Mouse (Mus musculus): ENCODE results near the gene Ppil4. TPM values are rescaled to one million over a fixed set of nuclear protein-coding genes. Genes with fewer than 3 reads are reported as not detected.

Gene Ppil4
- polyA plus RNA-seq, 1 experiment from 2014 or later, result 51.2 TPM

DNA sequence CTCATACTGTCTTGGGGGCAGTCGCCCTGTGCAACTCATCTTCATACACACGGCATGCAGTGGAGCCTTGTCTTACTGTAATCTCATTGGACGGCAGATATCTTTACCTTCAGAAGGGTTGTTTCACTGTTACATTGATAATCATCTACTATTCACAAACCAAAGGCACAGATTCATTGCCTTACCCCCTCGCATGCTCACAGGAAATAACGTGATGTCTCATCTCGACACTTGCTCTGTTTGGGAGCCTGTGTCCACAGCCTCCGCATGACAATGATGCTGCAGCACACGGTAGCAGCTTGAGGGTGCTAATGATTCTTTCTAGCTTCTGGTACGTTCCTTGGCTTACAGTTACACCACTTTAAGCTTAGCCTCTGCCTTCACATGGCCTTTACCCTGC is 33.4 kb downstream of the Ppil4 start:
- no peaks in the 10 kb centered on the region for H3K9me3 ChIP-seq
- H3K27ac ChIP-seq, result no peak overlapping the region
- H3K4me2 ChIP-seq (replicated peaks), result no peak overlapping the region
- no peak overlapping the region for H3K4me3 ChIP-seq (replicated peaks)
- WGBS, result 94% methylated on average over 9 of the region's 9 CpGs
- no peaks in the 10 kb centered on the region for H3K27me3 ChIP-seq
- ATAC-seq, result no peak
- no peak overlapping the region for H3K9ac ChIP-seq (replicated peaks)
- peaks cover 31% of the 10 kb centered on the region for H3K36me3 ChIP-seq
- no peaks in the 10 kb centered on the region for H3K4me1 ChIP-seq (replicated peaks)

DNA sequence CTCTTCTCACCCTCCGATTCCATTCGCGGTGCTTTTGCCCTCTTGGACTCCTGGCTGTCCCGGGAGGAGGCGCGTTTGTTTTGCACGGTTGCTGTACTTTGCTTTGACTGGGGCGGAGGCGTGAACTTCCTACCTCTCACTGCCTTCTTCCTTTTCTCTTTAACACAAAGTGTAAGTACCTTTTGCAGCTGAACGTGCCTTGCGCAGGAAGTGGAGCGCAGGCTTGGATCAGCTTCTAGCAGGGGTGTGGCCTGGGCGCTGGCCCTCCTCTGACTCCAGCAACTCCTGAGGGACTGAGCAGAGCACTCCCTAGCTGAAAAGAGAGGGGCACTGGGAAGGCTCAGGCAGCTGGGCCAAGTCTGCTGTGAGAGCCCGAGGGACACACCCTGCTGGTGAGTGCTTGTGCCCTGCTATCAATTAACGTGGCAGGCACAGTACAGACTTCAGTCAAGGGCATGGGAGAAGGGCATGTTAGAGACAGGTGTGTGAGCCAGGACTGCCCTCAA is 39.5 kb downstream of the Ppil4 start, which contains the start of gene Zc3h12d:
Gene Zc3h12d (plus strand): TSS at position 300 of the 506 bp plus-strand sequence.
- peak within 1 kb of the TSS; percentile 30 for H3K4me2 ChIP-seq (replicated peaks)
- 3% methylated on average over 15 of the region's 15 CpGs for WGBS
- no peaks in the 10 kb centered on the region for H3K9me3 ChIP-seq
- no peak within 1 kb of the TSS for H3K27ac ChIP-seq
- no peaks in the 10 kb centered on the region for H3K36me3 ChIP-seq
- H3K27me3 ChIP-seq, result no peaks in the 10 kb centered on the region
- no peak within 1 kb of the TSS for H3K4me3 ChIP-seq (replicated peaks)
- H3K9ac ChIP-seq (replicated peaks), result no peak within 1 kb of the TSS
- H3K4me1 ChIP-seq (replicated peaks), result 0 out of 2 replicates have a peak, but pooled peaks cover 7% of the 10 kb centered on the region
- ATAC-seq, result peak; percentile 45; the same call in 1 of the 2 replicates

DNA sequence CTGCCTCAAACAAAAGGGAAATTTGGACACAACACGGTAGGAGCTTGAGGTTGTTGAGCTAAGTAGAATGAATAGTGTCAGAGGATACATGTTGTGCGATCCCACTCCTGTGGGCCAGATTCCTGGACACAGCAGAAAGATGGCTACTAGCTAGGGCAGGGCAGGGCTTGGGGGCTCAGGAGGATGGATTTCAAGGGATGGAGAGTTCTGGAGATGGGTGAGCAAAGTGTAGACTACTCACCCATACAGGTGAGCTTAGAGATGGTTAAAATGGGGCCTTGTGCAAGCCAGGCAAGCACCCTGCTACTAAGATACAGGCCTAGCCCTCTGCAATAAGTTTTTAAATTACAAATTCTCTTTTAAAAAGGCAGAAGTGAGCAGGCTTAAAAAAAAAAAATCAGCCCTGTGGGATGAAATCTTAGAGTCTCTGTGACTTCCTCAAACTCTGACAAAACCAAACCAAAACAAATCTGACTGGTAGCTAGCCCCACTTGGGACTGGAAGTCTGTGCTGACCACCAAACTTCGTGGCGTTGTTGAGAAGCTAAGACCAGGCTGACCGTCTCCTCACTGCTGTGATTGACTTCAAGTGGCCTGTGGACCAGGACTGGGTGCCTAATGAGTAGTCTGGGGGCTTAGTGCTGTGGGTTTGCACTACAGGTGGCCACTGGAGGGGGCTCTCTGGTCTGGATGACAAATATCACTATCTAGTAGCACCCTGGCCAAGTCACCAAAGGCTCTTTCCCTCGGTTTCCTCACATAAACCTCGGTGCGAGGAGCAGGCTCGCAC is 40.9 kb downstream of the Ppil4 start:
- WGBS, result 84% methylated on average over 9 of the region's 9 CpGs
- no peak overlapping the region for H3K4me2 ChIP-seq (replicated peaks)
- H3K36me3 ChIP-seq, result no peaks in the 10 kb centered on the region
- H3K27ac ChIP-seq, result no peak overlapping the region
- no peaks in the 10 kb centered on the region for H3K27me3 ChIP-seq
- H3K9me3 ChIP-seq, result no peaks in the 10 kb centered on the region
- H3K9ac ChIP-seq (replicated peaks), result no peak overlapping the region
- no peak for ATAC-seq
- 0 out of 2 replicates have a peak, but pooled peaks cover 7% of the 10 kb centered on the region for H3K4me1 ChIP-seq (replicated peaks)
- H3K4me3 ChIP-seq (replicated peaks), result no peak overlapping the region

DNA sequence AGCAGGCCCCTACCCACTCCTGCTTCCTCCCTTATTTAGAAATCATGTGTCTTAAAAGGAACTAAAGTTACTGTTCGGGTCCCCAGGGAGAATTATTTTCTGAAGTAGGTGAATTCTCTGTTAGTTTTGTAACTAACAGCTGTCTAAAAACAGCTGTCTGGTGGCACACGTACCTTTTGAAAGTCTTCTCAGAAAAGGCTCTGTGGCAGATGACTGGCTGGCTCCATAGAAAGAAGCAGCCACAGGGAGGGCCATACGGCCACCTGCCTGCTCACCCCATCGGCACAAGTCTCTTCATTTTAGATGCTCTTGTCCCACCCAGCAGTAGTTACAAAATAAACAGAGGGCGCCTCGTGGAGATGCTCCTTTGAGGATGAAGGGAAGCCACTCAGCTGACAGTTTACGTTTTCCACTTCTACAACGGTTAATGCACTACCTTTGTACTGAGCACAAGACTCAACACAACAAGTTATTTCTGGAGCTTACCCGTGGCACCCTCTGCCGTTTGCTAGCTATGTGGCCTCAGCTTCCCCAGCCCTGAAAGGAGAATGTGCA is 42.1 kb downstream of the Ppil4 start:
- H3K9ac ChIP-seq (replicated peaks), result no peak overlapping the region
- WGBS, result 80% methylated on average over 10 of the region's 10 CpGs
- H3K27ac ChIP-seq, result no peak overlapping the region
- H3K4me3 ChIP-seq (replicated peaks), result no peak overlapping the region
- no peaks in the 10 kb centered on the region for H3K27me3 ChIP-seq
- no peaks in the 10 kb centered on the region for H3K36me3 ChIP-seq
- H3K4me1 ChIP-seq (replicated peaks), result 0 out of 2 replicates have a peak, but pooled peaks cover 7% of the 10 kb centered on the region
- H3K9me3 ChIP-seq, result no peaks in the 10 kb centered on the region
- no peak for ATAC-seq
- H3K4me2 ChIP-seq (replicated peaks), result no peak overlapping the region

DNA sequence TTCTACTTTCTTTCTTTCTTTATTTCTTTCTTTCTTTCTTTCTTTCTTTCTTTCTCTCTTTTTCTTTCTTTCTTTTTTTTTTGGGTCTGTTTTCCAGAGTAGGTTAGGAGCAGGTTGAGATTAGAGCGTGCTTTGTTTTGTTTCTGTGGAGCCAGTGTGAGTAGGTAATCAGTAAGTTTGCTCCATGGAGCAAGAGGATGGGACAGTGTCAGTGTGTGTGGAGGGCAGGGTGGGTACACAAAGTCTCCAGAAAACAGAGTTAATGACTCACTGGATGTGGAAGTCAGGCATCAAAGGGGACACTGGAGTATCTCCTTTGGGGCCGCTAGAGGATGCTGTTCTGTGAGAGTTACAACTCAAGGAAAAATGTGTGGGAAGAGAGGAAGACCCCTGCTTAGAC is 44.2 kb downstream of the Ppil4 start:
- 0 out of 2 replicates have a peak, but pooled peaks cover 5% of the 10 kb centered on the region for H3K4me1 ChIP-seq (replicated peaks)
- no peaks in the 10 kb centered on the region for H3K36me3 ChIP-seq
- no peak overlapping the region for H3K4me2 ChIP-seq (replicated peaks)
- no peaks in the 10 kb centered on the region for H3K9me3 ChIP-seq
- H3K9ac ChIP-seq (replicated peaks), result no peak overlapping the region
- no peak for ATAC-seq
- 80% methylated on average over 2 of the region's 2 CpGs for WGBS
- no peak overlapping the region for H3K27ac ChIP-seq
- no peak overlapping the region for H3K4me3 ChIP-seq (replicated peaks)
- H3K27me3 ChIP-seq, result no peaks in the 10 kb centered on the region

DNA sequence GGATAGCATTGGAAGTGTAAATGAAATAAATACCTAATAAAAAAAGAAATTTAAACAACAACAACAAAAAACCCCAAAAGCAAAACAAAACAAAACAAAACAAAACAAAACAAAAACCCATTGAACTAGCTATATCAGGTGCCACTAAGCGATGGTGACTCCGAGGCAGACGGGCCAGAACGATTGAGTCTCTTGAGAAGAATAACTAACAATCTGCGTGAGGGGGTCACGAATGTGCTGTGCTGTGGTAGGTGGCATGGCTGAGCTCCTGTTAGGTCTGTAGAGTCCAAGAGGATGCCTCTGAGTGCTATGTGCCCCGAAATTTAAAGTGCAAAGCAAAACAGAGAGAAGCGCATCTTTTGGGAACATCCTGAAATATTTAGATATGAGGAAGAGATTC is 44.8 kb downstream of the Ppil4 start:
- H3K27ac ChIP-seq, result no peak overlapping the region
- no peaks in the 10 kb centered on the region for H3K36me3 ChIP-seq
- no peak overlapping the region for H3K9ac ChIP-seq (replicated peaks)
- H3K4me3 ChIP-seq (replicated peaks), result no peak overlapping the region
- H3K27me3 ChIP-seq, result no peaks in the 10 kb centered on the region
- no peak overlapping the region for H3K4me2 ChIP-seq (replicated peaks)
- no peaks in the 10 kb centered on the region for H3K9me3 ChIP-seq
- H3K4me1 ChIP-seq (replicated peaks), result no peaks in the 10 kb centered on the region
- WGBS, result 93% methylated on average over 8 of the region's 8 CpGs
- no peak for ATAC-seq

DNA sequence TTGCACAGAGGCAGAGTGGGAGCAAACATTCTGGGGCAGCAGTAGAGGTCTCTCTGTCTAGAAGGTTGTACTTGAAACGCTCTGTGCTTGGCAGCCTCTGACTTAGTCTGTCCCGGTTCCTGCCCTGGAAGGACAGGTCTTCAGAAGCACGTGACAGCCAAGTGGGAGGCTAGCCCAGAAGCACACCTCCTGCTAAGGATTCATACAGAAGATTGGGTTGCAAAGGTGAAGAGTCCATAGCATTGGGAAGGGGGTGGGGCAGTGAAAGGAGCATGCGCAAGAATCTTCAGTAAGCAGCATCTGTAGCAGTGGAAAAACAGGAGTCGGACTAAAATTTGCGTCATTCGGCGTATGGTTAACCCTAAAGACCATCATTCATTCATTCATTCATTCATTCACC is 45.3 kb downstream of the Ppil4 start:
- Histone ChIP-seq H3K27me3 (no peaks in the 10 kb centered on the region), H3K9me3 (no peaks in the 10 kb centered on the region), H3K4me2 (replicated peaks) (no peak overlapping the region), H3K9ac (replicated peaks) (no peak overlapping the region), H3K4me1 (replicated peaks) (no peaks in the 10 kb centered on the region), H3K36me3 (no peaks in the 10 kb centered on the region), H3K4me3 (replicated peaks) (no peak overlapping the region), H3K27ac (no peak overlapping the region)
- ATAC-seq, result no peak
- 92% methylated on average over 8 of the region's 8 CpGs for WGBS

DNA sequence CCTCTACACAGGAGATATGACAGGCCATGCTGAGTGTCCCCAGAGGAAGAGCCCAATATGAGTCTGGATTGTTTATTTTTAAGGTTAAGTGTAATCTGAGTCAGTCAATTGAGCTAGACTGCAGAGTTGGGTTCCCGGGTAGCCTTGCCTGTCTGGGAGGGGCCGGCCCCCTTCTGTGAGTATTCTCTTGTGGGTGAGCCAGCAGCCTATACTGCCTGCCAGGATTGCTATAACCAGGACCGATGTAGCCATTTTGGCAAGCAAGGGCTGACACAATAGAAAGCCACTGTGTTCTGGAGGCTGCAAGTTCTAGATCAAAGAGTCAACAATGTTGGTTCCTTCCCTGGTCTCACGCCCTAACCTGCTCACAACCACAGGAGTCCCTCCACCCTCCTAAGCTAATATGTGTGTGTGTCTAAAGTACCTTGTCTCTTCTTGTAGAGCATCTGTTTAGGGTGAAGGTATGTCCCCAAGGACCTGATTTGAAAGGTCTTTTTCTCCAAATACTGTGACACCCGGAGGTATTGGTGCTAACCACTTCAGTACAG is 46.3 kb downstream of the Ppil4 start:
- H3K36me3 ChIP-seq, result no peaks in the 10 kb centered on the region
- H3K27ac ChIP-seq, result no peak overlapping the region
- H3K4me3 ChIP-seq (replicated peaks), result no peak overlapping the region
- no peaks in the 10 kb centered on the region for H3K4me1 ChIP-seq (replicated peaks)
- H3K9ac ChIP-seq (replicated peaks), result no peak overlapping the region
- H3K27me3 ChIP-seq, result no peaks in the 10 kb centered on the region
- no peak for ATAC-seq
- no peaks in the 10 kb centered on the region for H3K9me3 ChIP-seq
- 94% methylated on average over 5 of the region's 5 CpGs for WGBS
- no peak overlapping the region for H3K4me2 ChIP-seq (replicated peaks)

DNA sequence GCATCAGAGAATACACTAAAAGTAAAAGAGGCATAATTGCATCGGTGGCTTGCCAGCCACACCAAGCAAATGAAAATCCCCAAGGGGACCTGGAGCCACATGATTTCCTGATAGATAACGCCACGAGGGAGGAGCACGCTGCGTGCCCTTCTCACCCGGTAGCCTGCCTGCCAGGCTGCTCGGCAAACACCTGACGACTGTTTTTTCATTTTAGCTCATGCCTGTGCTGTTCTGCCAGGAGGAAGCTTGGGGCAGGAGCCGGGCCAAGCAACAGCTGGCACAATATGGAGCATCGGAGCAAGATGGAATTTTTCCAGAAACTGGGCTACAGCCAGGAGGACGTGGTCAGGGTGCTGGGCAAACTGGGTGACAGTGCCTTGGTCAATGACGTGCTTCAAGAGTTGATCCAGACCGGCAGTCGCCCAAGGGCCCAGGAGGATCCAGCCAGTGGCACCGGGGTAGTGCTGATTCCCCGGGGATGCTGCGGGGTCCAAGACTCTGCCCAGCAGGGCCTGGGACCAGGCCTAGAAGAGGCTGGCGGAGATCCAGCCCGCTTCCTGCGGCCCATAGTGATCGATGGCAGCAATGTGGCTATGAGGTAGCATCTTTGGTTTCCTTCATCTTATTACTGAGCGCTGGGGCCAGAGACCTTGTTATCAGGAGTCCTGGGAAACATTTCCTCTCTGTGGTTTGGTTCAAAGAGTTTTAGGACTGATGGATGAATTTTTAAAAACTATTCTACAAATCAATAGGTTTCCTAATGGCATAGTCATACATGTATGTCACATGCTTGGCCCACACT is 47.1 kb downstream of the Ppil4 start:
- H3K9me3 ChIP-seq, result no peaks in the 10 kb centered on the region
- H3K36me3 ChIP-seq, result no peaks in the 10 kb centered on the region
- H3K27me3 ChIP-seq, result no peaks in the 10 kb centered on the region
- no peak overlapping the region for H3K9ac ChIP-seq (replicated peaks)
- ATAC-seq, result no peak
- WGBS, result 91% methylated on average over 22 of the region's 22 CpGs
- no peaks in the 10 kb centered on the region for H3K4me1 ChIP-seq (replicated peaks)
- H3K4me2 ChIP-seq (replicated peaks), result no peak overlapping the region
- H3K27ac ChIP-seq, result no peak overlapping the region
- no peak overlapping the region for H3K4me3 ChIP-seq (replicated peaks)

DNA sequence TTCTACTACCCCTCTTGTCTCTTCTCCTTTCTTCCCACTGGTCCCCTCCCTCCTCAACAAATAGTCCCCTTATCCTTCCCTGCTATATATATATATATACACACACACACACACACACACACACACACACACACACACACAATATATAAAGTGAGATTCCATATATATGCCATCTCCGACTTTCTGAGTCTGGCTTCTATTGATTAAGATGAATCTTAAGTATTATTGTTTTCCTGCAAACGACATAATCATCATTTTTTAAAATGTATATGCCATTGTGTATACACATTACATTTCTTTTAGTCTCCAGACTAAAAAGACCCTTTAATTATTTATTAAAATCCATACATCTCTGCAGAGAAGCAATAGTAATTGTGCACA is 47.7 kb downstream of the Ppil4 start:
- Histone ChIP-seq H3K4me2 (replicated peaks) (no peak overlapping the region), H3K9ac (replicated peaks) (no peak overlapping the region), H3K36me3 (no peaks in the 10 kb centered on the region), H3K4me1 (replicated peaks) (no peaks in the 10 kb centered on the region), H3K4me3 (replicated peaks) (no peak overlapping the region), H3K9me3 (no peaks in the 10 kb centered on the region), H3K27ac (no peak overlapping the region), H3K27me3 (no peaks in the 10 kb centered on the region)
- 82% methylated on average over 2 of the region's 2 CpGs for WGBS
- no peak for ATAC-seq

DNA sequence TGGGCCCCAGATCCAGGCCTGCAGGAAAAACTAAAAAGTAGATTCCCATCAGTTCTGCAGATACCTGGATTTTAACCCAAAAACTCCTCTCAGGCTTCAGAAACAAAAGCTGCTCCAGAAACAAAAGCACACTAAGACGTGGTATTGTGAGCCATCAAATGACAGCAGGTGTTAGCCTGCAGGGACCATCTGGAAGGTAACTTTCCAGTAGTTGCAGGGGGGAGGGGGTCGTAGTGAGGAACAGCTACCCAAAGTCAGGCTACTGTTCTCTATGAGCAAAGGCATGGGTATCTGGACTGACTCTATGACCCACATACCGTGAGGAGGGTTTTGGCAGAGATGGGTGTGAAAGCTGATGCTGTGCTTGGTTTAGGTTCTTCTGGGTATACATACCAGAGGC is 48.1 kb downstream of the Ppil4 start:
- Histone ChIP-seq H3K9me3 (no peaks in the 10 kb centered on the region), H3K4me3 (replicated peaks) (no peak overlapping the region), H3K27ac (no peak overlapping the region), H3K4me1 (replicated peaks) (no peaks in the 10 kb centered on the region), H3K9ac (replicated peaks) (no peak overlapping the region), H3K4me2 (replicated peaks) (no peak overlapping the region), H3K36me3 (no peaks in the 10 kb centered on the region), H3K27me3 (no peaks in the 10 kb centered on the region)
- ATAC-seq, result no peak
- 57% methylated on average over 3 of the region's 3 CpGs for whole genome bisulfite sequencing
